Mouse (Mus musculus): ENCODE measurements around the gene C2cd2. TPM values are rescaled to one million over a fixed set of nuclear protein-coding genes. Genes with fewer than 3 reads are reported as not detected.

Gene C2cd2
- total and polyA plus RNA-seq, 3 experiments: 9.8 to 19.7 (median 10.4) TPM

GRCm38 (mm10) chr16:97882891-97883290 lies 79.5 kb downstream of the C2cd2 start:
- no peak for DNase-seq (ENCODE audit: low spot score)
- Histone ChIP-seq H3K4me3 (ENCODE audit: low read depth, low read length) (no peak overlapping the region), H3K36me3 (replicated peaks) (peaks cover 34% of the 10 kb centered on the region), H3K27me3 (ENCODE audit: insufficient read depth, low read length) (no peaks in the 10 kb centered on the region), H3K9me3 (replicated peaks) (no peaks in the 10 kb centered on the region), H3K4me1 (ENCODE audit: insufficient read depth, low read depth, low read length) (no peaks in the 10 kb centered on the region)
- no peak for TF ChIP-seq GATA2 (IDR thresholded peaks at IDR 0.05; ENCODE audit: borderline replicate concordance, low read depth, low read length)
- no peak for TF ChIP-seq TAL1 (conservative IDR thresholded peaks at IDR 0.05; ENCODE audit: low read depth, low read length)
- no peak for ATAC-seq (ENCODE audit: extremely low read depth, insufficient number of reproducible peaks, low FRiP score, poor library complexity, severe bottlenecking)

GRCm38 (mm10) chr16:97879134-97879533 lies 83.3 kb downstream of the C2cd2 start:
- no peaks in the 10 kb centered on the region for H3K4me1 ChIP-seq (ENCODE audit: insufficient read depth, low read depth, low read length)
- H3K27me3 ChIP-seq (ENCODE audit: insufficient read depth, low read length): no peaks in the 10 kb centered on the region
- no peak overlapping the region for H3K4me3 ChIP-seq (ENCODE audit: low read depth, low read length)
- peak; percentile 11 for DNase-seq (ENCODE audit: low spot score)
- no peaks in the 10 kb centered on the region for H3K9me3 ChIP-seq (replicated peaks)
- peak; percentile 45; the same call in 1 of the 2 replicates for ATAC-seq (ENCODE audit: extremely low read depth, insufficient number of reproducible peaks, low FRiP score, poor library complexity, severe bottlenecking)
- H3K36me3 ChIP-seq (replicated peaks): peaks cover 44% of the 10 kb centered on the region
- TF ChIP-seq GATA1 (IDR thresholded peaks at IDR 0.05; ENCODE audit: borderline replicate concordance, low read length) (no peak), CTCF (IDR thresholded peaks at IDR 0.05; ENCODE audit: low read depth, low read length) (peak; percentile 66)

GRCm38 (mm10) chr16:97877502-97877901 lies 84.9 kb downstream of the C2cd2 start:
- H3K27me3 ChIP-seq (ENCODE audit: insufficient read depth, low read length): no peaks in the 10 kb centered on the region
- H3K4me3 ChIP-seq (ENCODE audit: low read depth, low read length): no peak overlapping the region
- TF ChIP-seq CTCF (IDR thresholded peaks at IDR 0.05; ENCODE audit: low read depth, low read length) (no peak), POLR2AphosphoS5 (IDR thresholded peaks at IDR 0.05; ENCODE audit: insufficient replicate concordance, low read depth, low read length) (no peak), GATA1 (IDR thresholded peaks at IDR 0.05; ENCODE audit: borderline replicate concordance, low read length) (no peak), TAL1 (conservative IDR thresholded peaks at IDR 0.05; ENCODE audit: low read depth, low read length) (no peak), GATA2 (IDR thresholded peaks at IDR 0.05; ENCODE audit: borderline replicate concordance, low read depth, low read length) (no peak)
- H3K9me3 ChIP-seq (replicated peaks): no peaks in the 10 kb centered on the region
- H3K4me1 ChIP-seq (ENCODE audit: insufficient read depth, low read depth, low read length): no peaks in the 10 kb centered on the region
- DNase-seq (ENCODE audit: low spot score): no peak
- ATAC-seq (ENCODE audit: extremely low read depth, insufficient number of reproducible peaks, low FRiP score, poor library complexity, severe bottlenecking): no peak
- peaks cover 37% of the 10 kb centered on the region for H3K36me3 ChIP-seq (replicated peaks)

GRCm38 (mm10) chr16:97875101-97875500 lies 87.3 kb downstream of the C2cd2 start:
- Histone ChIP-seq H3K27me3 (ENCODE audit: insufficient read depth, low read length) (no peaks in the 10 kb centered on the region), H3K36me3 (replicated peaks) (peaks cover 37% of the 10 kb centered on the region), H3K4me1 (ENCODE audit: insufficient read depth, low read depth, low read length) (no peaks in the 10 kb centered on the region), H3K4me3 (ENCODE audit: low read depth, low read length) (no peak overlapping the region), H3K9me3 (replicated peaks) (no peaks in the 10 kb centered on the region)
- ATAC-seq (ENCODE audit: extremely low read depth, insufficient number of reproducible peaks, low FRiP score, poor library complexity, severe bottlenecking): no peak
- no peak for DNase-seq (ENCODE audit: low spot score)
- TF ChIP-seq CTCF (IDR thresholded peaks at IDR 0.05; ENCODE audit: low read depth, low read length) (no peak), TAL1 (conservative IDR thresholded peaks at IDR 0.05; ENCODE audit: low read depth, low read length) (no peak), GATA1 (IDR thresholded peaks at IDR 0.05; ENCODE audit: borderline replicate concordance, low read length) (no peak), POLR2AphosphoS5 (IDR thresholded peaks at IDR 0.05; ENCODE audit: insufficient replicate concordance, low read depth, low read length) (no peak), GATA2 (IDR thresholded peaks at IDR 0.05; ENCODE audit: borderline replicate concordance, low read depth, low read length) (no peak)

GRCm38 (mm10) chr16:97874376-97874775 lies 88.0 kb downstream of the C2cd2 start:
- no peaks in the 10 kb centered on the region for H3K4me1 ChIP-seq (ENCODE audit: insufficient read depth, low read depth, low read length)
- peaks cover 39% of the 10 kb centered on the region for H3K36me3 ChIP-seq (replicated peaks)
- no peak overlapping the region for H3K4me3 ChIP-seq (ENCODE audit: low read depth, low read length)
- H3K9me3 ChIP-seq (replicated peaks): no peaks in the 10 kb centered on the region
- TF ChIP-seq CTCF (IDR thresholded peaks at IDR 0.05; ENCODE audit: low read depth, low read length) (no peak), GATA2 (IDR thresholded peaks at IDR 0.05; ENCODE audit: borderline replicate concordance, low read depth, low read length) (no peak), GATA1 (IDR thresholded peaks at IDR 0.05; ENCODE audit: borderline replicate concordance, low read length) (no peak), TAL1 (conservative IDR thresholded peaks at IDR 0.05; ENCODE audit: low read depth, low read length) (no peak), POLR2AphosphoS5 (IDR thresholded peaks at IDR 0.05; ENCODE audit: insufficient replicate concordance, low read depth, low read length) (no peak)
- no peaks in the 10 kb centered on the region for H3K27me3 ChIP-seq (ENCODE audit: insufficient read depth, low read length)
- DNase-seq (ENCODE audit: low spot score) (no peak), ATAC-seq (ENCODE audit: extremely low read depth, insufficient number of reproducible peaks, low FRiP score, poor library complexity, severe bottlenecking) (no peak)

GRCm38 (mm10) chr16:97872657-97873056 lies 89.7 kb downstream of the C2cd2 start:
- H3K4me1 ChIP-seq (ENCODE audit: insufficient read depth, low read depth, low read length): no peaks in the 10 kb centered on the region
- no peak for TF ChIP-seq GATA1 (IDR thresholded peaks at IDR 0.05; ENCODE audit: borderline replicate concordance, low read length)
- no peak for TF ChIP-seq GATA2 (IDR thresholded peaks at IDR 0.05; ENCODE audit: borderline replicate concordance, low read depth, low read length)
- H3K4me3 ChIP-seq (ENCODE audit: low read depth, low read length): no peak overlapping the region
- no peaks in the 10 kb centered on the region for H3K9me3 ChIP-seq (replicated peaks)
- ATAC-seq (ENCODE audit: extremely low read depth, insufficient number of reproducible peaks, low FRiP score, poor library complexity, severe bottlenecking) (no peak), DNase-seq (ENCODE audit: low spot score) (no peak)
- H3K27me3 ChIP-seq (ENCODE audit: insufficient read depth, low read length): no peaks in the 10 kb centered on the region
- peaks cover 52% of the 10 kb centered on the region for H3K36me3 ChIP-seq (replicated peaks)
